ENCODE assay signal across 13 mouse cellular contexts in genomic region chr1:180357893-180358331, GRCm38 (mm10). TPM values are rescaled to one million over a fixed set of nuclear protein-coding genes. Genes with fewer than 3 reads are reported as not detected.
DNase-seq lines count a peak whose midpoint lies in the region; ATAC-seq and TF ChIP-seq lines count a peak whose summit lies in the region.
"Had no signal": no experiment of that assay in that cellular context is flagged by ENCODE, and none has a peak within 500 bp of the region (broad histone marks: within the 10 kb centered on the region; RNA-seq: fewer than 3 reads in every experiment).

No protein-coding gene starts in this region.

- ATAC-seq in heart, embryonic 11.5 days (replicated peaks; ENCODE audit: insufficient number of reproducible peaks, low FRiP score, low TSS enrichment) = no peak
- 0 out of 2 replicates have a peak, but pooled peaks have one; percentile 17 for ATAC-seq in liver, embryonic 16.5 days (ENCODE audit: low read depth)
- no peak for ATAC-seq in forebrain, embryonic 14.5 days
- ATAC-seq: Patski had no signal

- H3K4me2 ChIP-seq in heart, embryonic 11.5 days = no peak overlapping the region
- no peak overlapping the region for H3K4me2 ChIP-seq in liver, embryonic 16.5 days (ENCODE audit: low read depth, low read length)
- no peak overlapping the region for H3K4me2 ChIP-seq in forebrain, embryonic 14.5 days (ENCODE audit: low read length)

- DNase-seq in heart, postnatal 36 days = no peak
- no peak for DNase-seq in layer of hippocampus, adult 2 months (ENCODE audit: low spot score in 2 of 2)
- no peak for DNase-seq in layer of hippocampus, postnatal 10 days (ENCODE audit: low spot score in 2 of 2)
- DNase-seq in kidney, adult 2 months = peak; percentile 86
- DNase-seq in right cerebral cortex, postnatal 4 days = no peak
- no peak for DNase-seq in forebrain, embryonic 14.5 days (ENCODE audit: low spot score)
- DNase-seq: adrenal gland, adult 8-10 months; gastrocnemius, postnatal 25 days; lung, postnatal 14 days had no signal

- no peak overlapping the region for H3K9ac ChIP-seq in heart, embryonic 11.5 days (ENCODE audit: low read depth, low read length)
- H3K9ac ChIP-seq in liver, embryonic 16.5 days (ENCODE audit: low read depth, low read length) = no peak overlapping the region
- no peak overlapping the region for H3K9ac ChIP-seq in forebrain, embryonic 14.5 days (ENCODE audit: low read length)

- WGBS in heart, embryonic 11.5 days (ENCODE audit: insufficient replicate concordance) = 47% methylated on average over 7 of the region's 7 CpGs
- WGBS in kidney, adult 2 months = 17% methylated on average over 7 of the region's 7 CpGs
- 29% methylated on average over 7 of the region's 7 CpGs for WGBS in liver, embryonic 16.5 days (ENCODE audit: insufficient replicate concordance)
- 86% methylated on average over 7 of the region's 7 CpGs for WGBS in forebrain, embryonic 14.5 days

- intact Hi-C loops in heart, postnatal 36 days (cut with DNase I) = no loop called here

- 0 out of 2 replicates have a peak overlapping the region, but pooled peaks have one; percentile 1 for H3K27ac ChIP-seq in heart, embryonic 11.5 days (ENCODE audit: low read depth, low read length)
- peak overlapping the region; percentile 37; the same call in 1 of the 2 replicates for H3K27ac ChIP-seq in layer of hippocampus, adult 2 months
- H3K27ac ChIP-seq in kidney, adult 2 months (ENCODE audit: insufficient read depth, low read depth, low read length) = peak overlapping the region; percentile 81
- H3K27ac ChIP-seq in liver, embryonic 16.5 days (ENCODE audit: low read length) = no peak overlapping the region
- H3K27ac ChIP-seq in forebrain, embryonic 14.5 days (ENCODE audit: low read depth, low read length) = no peak overlapping the region
- H3K27ac ChIP-seq: embryonic facial prominence, embryonic 10.5 days had no signal

- TF ChIP-seq CTCF in layer of hippocampus, adult 2 months (conservative IDR thresholded peaks at IDR 0.05) = no peak
- TF ChIP-seq CTCF in kidney, adult 2 months (conservative IDR thresholded peaks at IDR 0.05; ENCODE audit: insufficient read depth, insufficient read length, low read depth, low read length) = no peak

- H3K4me3 ChIP-seq in heart, embryonic 11.5 days (ENCODE audit: low read depth, low read length) = no peak overlapping the region
- H3K4me3 ChIP-seq in layer of hippocampus, adult 2 months = no peak overlapping the region
- H3K4me3 ChIP-seq in kidney, adult 2 months (ENCODE audit: insufficient read depth, low read depth, low read length) = no peak overlapping the region
- no peak overlapping the region for H3K4me3 ChIP-seq in liver, embryonic 16.5 days (ENCODE audit: low read depth, low read length)
- H3K4me3 ChIP-seq in forebrain, embryonic 14.5 days (ENCODE audit: low read depth, low read length) = no peak overlapping the region
- H3K4me3 ChIP-seq: embryonic facial prominence, embryonic 10.5 days had no signal

- H3K27me3 ChIP-seq in heart, embryonic 11.5 days (ENCODE audit: control insufficient read depth, insufficient read depth, low read length) = peaks cover 6% of the 10 kb centered on the region; the same call in 1 of the 2 replicates
- H3K27me3 ChIP-seq in kidney, adult 2 months (replicated peaks; ENCODE audit: control insufficient read depth, insufficient read depth, low read length) = no peaks in the 10 kb centered on the region
- H3K27me3 ChIP-seq in liver, embryonic 16.5 days (ENCODE audit: control insufficient read depth, insufficient read depth, low read depth, low read length) = no peaks in the 10 kb centered on the region
- no peaks in the 10 kb centered on the region for H3K27me3 ChIP-seq in forebrain, embryonic 14.5 days (replicated peaks; ENCODE audit: control insufficient read depth, insufficient read depth, low read length)
- H3K27me3 ChIP-seq: Patski had no signal

- H3K36me3 ChIP-seq in heart, embryonic 11.5 days (ENCODE audit: control insufficient read depth, insufficient read depth, low read length) = no peaks in the 10 kb centered on the region
- H3K36me3 ChIP-seq in kidney, adult 2 months (ENCODE audit: control insufficient read depth, insufficient read depth, low read length) = no peaks in the 10 kb centered on the region
- no peaks in the 10 kb centered on the region for H3K36me3 ChIP-seq in liver, embryonic 16.5 days (ENCODE audit: control insufficient read depth, insufficient read depth)
- H3K36me3 ChIP-seq in forebrain, embryonic 14.5 days (ENCODE audit: control insufficient read depth, insufficient read depth, low read length) = no peaks in the 10 kb centered on the region

- H3K9me3 ChIP-seq in heart, embryonic 11.5 days (replicated peaks; ENCODE audit: control insufficient read depth, low read length) = no peaks in the 10 kb centered on the region
- H3K9me3 ChIP-seq in liver, embryonic 16.5 days (replicated peaks; ENCODE audit: control insufficient read depth, low read length) = no peaks in the 10 kb centered on the region
- no peaks in the 10 kb centered on the region for H3K9me3 ChIP-seq in forebrain, embryonic 14.5 days (replicated peaks; ENCODE audit: control insufficient read depth, low read length)
- H3K9me3 ChIP-seq: embryonic facial prominence, embryonic 10.5 days had no signal

- peaks cover 45% of the 10 kb centered on the region for H3K4me1 ChIP-seq in heart, embryonic 11.5 days (ENCODE audit: control insufficient read depth, insufficient read depth, low read length)
- H3K4me1 ChIP-seq in kidney, adult 2 months (ENCODE audit: control insufficient read depth, insufficient read depth, low read length) = peaks cover 16% of the 10 kb centered on the region
- H3K4me1 ChIP-seq in liver, embryonic 16.5 days (ENCODE audit: control insufficient read depth, low read depth, low read length) = peaks cover 4% of the 10 kb centered on the region
- no peaks in the 10 kb centered on the region for H3K4me1 ChIP-seq in forebrain, embryonic 14.5 days (ENCODE audit: control insufficient read depth, insufficient read depth, low read length)

- no peak for TF ChIP-seq POLR2A in kidney, adult 2 months (IDR thresholded peaks at IDR 0.05; ENCODE audit: low read depth, low read length)

RNA-seq across cellular contexts. Expression of gene Itpkb, which starts 27.6 kb away (rescaled TPM):
- polyA plus RNA-seq in heart, embryonic 11.5 days (2014; fragmentation: Nextera tagmentation; extraction: Ambion mirVana) = 3.2 and 4.0 TPM in 2 replicates
- total RNA-seq in heart, postnatal 36 days (2021) = 10 to 100 TPM; 55.1 to 60.7 TPM
- total RNA-seq in layer of hippocampus, adult 2 months (2021) = 10 to 100 TPM; 26.3 to 28.3 TPM
- 10 to 100 TPM; 15.9 to 17.7 TPM for total RNA-seq in layer of hippocampus, postnatal 10 days (2021)
- 14.1 and 14.9 TPM in 2 replicates for polyA plus RNA-seq in kidney, adult 2 months (2012; rRNA removed)
- 1.2 and 1.4 TPM in 2 replicates for polyA plus RNA-seq in liver, embryonic 16.5 days (2015; fragmentation: Nextera tagmentation; extraction: Ambion mirVana)
- 1.3 and 1.5 TPM in 2 replicates for polyA plus RNA-seq in forebrain, embryonic 14.5 days (2014; fragmentation: Nextera tagmentation; extraction: Ambion mirVana)

Comparison
In these comparisons a context has a peak if more than half of its experiments do, and no peak if none do; other contexts are left out.
1. H3K27ac ChIP-seq: peak in heart, embryonic 11.5 days (single experiment), layer of hippocampus, adult 2 months (single experiment) and kidney, adult 2 months (single experiment); none in liver, embryonic 16.5 days (single experiment) and forebrain, embryonic 14.5 days (single experiment).